Mouse (Mus musculus) cortical plate, adult 2 months (tissue): ENCODE results near the gene Rnf214. TPM values are rescaled to one million over a fixed set of nuclear protein-coding genes. Genes with fewer than 3 reads are reported as not detected.

Source experiments
- H3K27ac ChIP-seq: fragments of 200-500 bp; 2 replicates; pipeline ENCODE4 v1.5.1; 2012; ENCODE audit warnings: low read length, control low read depth, inconsistent platforms; ENCODE audit not compliant: insufficient read depth
- H3K4me1 ChIP-seq: fragments of 200-500 bp; 2 replicates; pipeline ENCODE4 v1.6.1; 2011; ENCODE audit warnings: low read length; ENCODE audit not compliant: control insufficient read depth, insufficient read depth
- H3K4me3 ChIP-seq: fragments of 200-500 bp; 2 replicates; pipeline ENCODE4 v1.5.1; 2011; ENCODE audit warnings: mild to moderate bottlenecking, low read length, control low read depth; ENCODE audit not compliant: insufficient read depth
- CTCF ChIP-seq: fragments of 200-500 bp; IDR thresholded peaks from 2 replicates; pipeline ENCODE4 v1.5.1; 2011; ENCODE audit warnings: mild to moderate bottlenecking, control low read depth, low read length; ENCODE audit not compliant: insufficient read depth; ENCODE audit errors: extremely low read depth
- POLR2A ChIP-seq: fragments of 200-500 bp; IDR thresholded peaks from 2 replicates; pipeline ENCODE4 v1.6.1; 2011; ENCODE audit warnings: mild to moderate bottlenecking, low read length, control low read depth; ENCODE audit not compliant: insufficient read depth; ENCODE audit errors: extremely low read depth
- polyA plus RNA-seq: library from polyadenylated mRNA; depleted of rRNA; stranded (reverse); fragments of >200 nt; gene quantifications from 2 replicates; pipeline ENCODE4 v1.2.3, GENCODE M21; 2012; rRNA removed

Rnf214 gene
- polyA plus RNA-seq, 1 experiment: 44.3 TPM

GRCm38 (mm10) chr9:45827663-45828290 is 78.9 kb downstream of the Rnf214 start:
- Histone ChIP-seq H3K4me3 (peak overlapping the region; percentile 57), H3K27ac (no peak overlapping the region), H3K4me1 (no peaks in the 10 kb centered on the region)
- TF ChIP-seq POLR2A (no peak), CTCF (no peak)

GRCm38 (mm10) chr9:45818406-45819011 is 88.2 kb downstream of the Rnf214 start:
- H3K27ac ChIP-seq: no peak overlapping the region
- TF ChIP-seq CTCF (no peak), POLR2A (no peak)
- no peaks in the 10 kb centered on the region for H3K4me1 ChIP-seq
- no peak overlapping the region for H3K4me3 ChIP-seq

- no peak overlapping the region for H3K4me3 ChIP-seq
- H3K4me1 ChIP-seq: no peaks in the 10 kb centered on the region
- TF ChIP-seq POLR2A (no peak), CTCF (no peak)
- no peak overlapping the region for H3K27ac ChIP-seq
These were observed 91.2 kb downstream of the Rnf214 start for GRCm38 (mm10) chr9:45815525-45815924.

- no peak for TF ChIP-seq POLR2A
- TF ChIP-seq CTCF: no peak
- Histone ChIP-seq H3K4me1 (no peaks in the 10 kb centered on the region), H3K27ac (no peak overlapping the region), H3K4me3 (no peak overlapping the region)
These were observed 91.6 kb downstream of the Rnf214 start for GRCm38 (mm10) chr9:45815113-45815512.

Other genes starting within 250 kb of the Rnf214 start
- 18.5 and 22.5 TPM in 2 replicates for gene Cep164, start 78.2 kb downstream of the Rnf214 start, polyA plus RNA-seq
- 50.7 and 56.2 TPM in 2 replicates for gene Bace1, start 68.3 kb downstream of the Rnf214 start, polyA plus RNA-seq
- gene Pcsk7, start 414 bp downstream of the Rnf214 start, polyA plus RNA-seq: 28.2 and 30.5 TPM in 2 replicates
- gene Tagln, start 29.1 kb upstream of the Rnf214 start, polyA plus RNA-seq: 16.0 and 18.3 TPM in 2 replicates
- 103 and 117 TPM in 2 replicates for gene Sidt2, start 48.3 kb upstream of the Rnf214 start, polyA plus RNA-seq
- gene Pafah1b2, start 105.8 kb upstream of the Rnf214 start, polyA plus RNA-seq: 90.3 and 92.6 TPM in 2 replicates
- 46.5 and 47.0 TPM in 2 replicates for gene Sik3, start 105.9 kb upstream of the Rnf214 start, polyA plus RNA-seq